Mouse (Mus musculus): ENCODE results near the gene Crybb2.
"Not testable (repeated sequence)": the region's sequence is repeated elsewhere in the genome, so short reads cannot be mapped to it uniquely, and the experiment has no call there.

Gene Crybb2

DNA sequence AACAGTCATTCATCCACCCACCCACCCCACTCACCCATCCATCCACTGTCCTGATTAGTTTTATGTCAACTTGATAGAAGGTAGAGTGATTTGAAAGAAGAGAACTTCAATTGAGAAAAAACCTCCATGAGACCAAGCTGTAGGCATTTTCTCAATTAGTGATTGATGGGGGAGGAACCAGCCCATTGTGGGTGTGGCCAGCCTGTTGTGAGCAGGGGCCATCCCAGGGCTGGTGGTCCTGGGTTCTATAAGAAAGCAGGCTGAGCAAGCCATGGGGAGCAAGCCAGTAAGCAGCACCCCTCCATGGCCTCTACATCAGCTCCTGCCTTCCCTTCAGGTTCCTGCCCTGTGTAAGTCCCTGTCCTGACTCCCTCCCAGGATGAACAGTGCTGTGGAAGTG is at the start of gene Crybb2:
Gene Crybb2 (minus strand): TSS at position 101 of the 400 bp plus-strand sequence.
- DNase-seq, result no peak

DNA sequence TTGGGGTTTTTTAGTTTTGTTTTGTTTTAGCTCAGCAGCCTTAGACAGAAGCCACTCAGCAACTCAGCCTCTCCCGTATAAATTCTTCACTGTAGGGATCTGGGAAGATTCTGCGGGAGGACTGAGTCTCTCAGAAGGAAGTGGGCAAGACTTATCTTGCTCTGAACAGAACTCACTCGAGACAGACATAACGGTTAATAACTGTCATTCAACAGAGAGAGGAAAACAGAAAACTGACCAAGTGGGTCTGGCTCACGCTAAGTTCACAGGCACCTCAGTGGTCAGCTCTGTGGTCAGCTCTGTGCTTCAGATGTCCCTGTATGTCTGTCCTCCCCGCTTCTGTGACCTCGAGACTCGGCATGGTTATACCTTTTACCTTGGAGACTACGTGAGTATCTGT is 49.4 kb upstream of the Crybb2 start:
- no peak for DNase-seq

DNA sequence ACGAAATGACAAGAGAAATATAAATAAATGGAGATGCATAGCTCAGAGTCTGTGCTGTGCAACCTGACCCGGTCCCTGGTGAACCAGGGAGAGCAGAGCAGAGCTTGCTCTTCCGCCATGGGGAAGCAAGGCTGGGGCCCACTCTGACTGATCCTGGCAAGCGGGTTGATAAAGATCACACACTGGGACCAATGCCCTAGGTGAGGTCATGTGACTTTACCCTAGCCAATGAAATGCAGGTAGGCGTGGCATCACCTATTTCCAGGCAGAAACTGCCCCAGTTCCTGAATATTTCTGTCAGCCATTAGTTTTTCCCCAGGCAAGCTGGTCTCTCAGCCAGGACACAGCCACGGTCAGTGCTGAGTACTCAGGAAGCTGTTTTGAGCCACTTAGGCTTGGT is 48.8 kb upstream of the Crybb2 start:
- DNase-seq, result no peak

DNA sequence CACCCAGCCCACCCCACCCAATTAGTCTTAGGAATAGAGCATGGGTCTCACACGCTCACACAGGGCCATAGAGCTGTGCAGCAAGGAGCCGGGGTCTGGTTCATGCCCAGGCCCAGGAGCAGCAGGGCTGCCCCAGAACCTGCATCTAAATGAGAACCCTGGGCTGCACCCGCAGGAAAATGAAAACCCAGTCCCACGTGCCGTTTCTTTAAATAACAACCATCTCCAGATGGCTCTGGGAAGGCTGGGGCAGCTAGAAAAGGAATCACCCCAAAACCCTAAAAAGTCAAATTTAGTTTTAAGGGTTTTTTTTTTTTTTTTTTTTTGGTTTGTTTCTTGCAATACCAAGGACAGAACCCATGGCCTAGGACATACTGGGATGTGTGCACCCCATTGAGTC is 47.4 kb upstream of the Crybb2 start:
- no peak for DNase-seq

DNA sequence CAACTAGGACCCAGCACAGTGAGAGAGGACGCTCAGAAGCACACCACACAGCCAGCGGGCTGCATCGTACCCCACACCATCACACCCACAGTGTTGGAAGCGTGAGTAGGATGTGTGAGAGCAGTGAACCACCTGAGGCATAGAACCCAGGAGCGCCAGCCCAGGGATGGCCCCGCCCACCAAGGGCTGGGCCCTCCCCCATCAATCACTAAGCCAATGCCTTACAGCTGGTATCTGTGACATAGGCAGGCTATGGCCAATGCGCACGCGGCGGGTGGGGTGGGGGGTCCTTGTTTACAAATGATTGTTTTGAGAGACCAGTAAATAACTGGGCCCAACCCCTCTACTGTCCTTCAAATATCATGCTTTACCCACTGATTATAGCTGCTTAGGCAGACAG is 46.0 kb upstream of the Crybb2 start:
- no peak for DNase-seq

DNA sequence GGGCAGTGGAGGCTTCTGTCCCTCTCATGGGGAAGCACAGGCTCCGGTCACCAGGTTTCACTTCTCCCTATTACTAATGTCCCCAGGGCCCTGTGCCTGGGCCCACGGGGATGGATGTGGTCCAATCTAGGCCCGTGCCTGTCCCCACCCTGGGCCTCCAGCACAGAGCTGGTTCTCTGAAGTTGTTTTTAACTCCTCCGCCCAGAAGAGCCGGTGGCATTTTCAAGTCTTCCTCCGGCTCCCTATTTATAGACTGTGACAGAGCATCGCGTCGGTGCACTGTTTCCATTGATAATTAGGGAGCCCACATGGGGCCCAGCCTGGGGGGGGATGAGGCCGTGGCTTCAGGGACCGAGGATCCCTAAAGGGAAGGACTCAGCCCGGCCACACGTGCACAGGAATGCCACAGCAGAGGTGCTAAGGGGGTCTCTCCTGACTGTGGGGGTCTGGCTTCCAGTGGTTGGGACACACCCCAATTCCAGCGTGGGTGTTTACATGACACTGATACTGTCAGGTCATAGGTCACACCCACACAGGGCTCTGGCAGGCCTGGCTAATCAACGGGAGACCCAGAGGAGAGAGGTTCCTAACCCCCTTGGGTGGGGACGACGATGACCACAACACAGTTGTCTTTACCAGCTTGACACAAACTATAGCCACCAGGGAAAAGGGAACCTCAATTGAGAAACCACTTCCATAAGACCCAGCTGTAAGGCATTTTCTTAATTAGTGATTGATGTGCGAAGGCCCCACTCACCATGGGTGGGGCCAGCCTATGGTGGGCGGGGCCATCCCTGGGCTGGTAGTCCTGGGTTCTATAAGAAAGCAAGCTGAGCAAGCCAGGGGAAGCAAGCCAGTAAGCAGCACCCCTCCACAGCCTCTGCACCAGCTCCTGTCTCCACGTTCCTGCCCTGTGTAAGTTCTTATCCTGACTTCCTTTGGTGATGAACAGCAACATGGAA is 44.6 kb upstream of the Crybb2 start:
- no peak for DNase-seq

DNA sequence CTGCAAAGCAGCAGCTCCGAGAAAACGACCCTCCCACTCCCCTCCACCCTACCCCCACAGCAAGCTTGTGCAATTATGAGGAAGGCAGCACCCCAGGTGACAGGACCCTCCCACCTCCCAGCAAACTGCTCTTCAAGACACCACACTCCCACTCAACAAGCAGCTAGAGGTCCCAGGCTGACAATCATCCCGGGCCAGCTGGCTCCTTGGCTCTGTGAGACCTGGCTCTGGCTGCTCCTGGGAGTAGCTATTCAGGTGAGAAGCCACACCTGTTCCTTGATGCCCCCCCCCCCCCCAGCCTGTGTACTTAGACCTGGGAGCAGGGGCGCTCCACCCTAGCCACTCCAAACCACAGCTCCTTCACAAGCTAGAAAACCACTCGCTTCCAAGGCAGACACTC is 43.2 kb upstream of the Crybb2 start:
- DNase-seq, result no peak

DNA sequence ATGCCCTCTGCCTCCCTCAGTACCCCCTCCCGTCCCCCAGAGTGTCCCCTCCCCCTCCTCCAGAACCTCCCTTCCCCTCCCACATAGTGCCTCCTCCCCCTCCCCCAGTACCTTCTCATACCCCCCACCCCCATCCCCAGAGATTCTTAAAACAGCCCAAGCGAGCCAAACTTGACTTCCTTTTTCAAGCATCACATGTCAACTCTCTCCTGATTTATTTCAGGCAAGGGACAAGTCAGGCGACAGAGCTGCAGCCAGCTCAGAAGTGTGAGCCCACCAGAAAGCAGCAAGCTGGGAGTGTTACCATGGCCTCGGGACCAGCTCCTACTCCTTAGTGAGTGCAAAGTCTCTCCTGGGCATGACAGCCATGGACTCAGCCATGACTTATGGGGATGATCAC is 41.4 kb upstream of the Crybb2 start:
- no peak for DNase-seq

DNA sequence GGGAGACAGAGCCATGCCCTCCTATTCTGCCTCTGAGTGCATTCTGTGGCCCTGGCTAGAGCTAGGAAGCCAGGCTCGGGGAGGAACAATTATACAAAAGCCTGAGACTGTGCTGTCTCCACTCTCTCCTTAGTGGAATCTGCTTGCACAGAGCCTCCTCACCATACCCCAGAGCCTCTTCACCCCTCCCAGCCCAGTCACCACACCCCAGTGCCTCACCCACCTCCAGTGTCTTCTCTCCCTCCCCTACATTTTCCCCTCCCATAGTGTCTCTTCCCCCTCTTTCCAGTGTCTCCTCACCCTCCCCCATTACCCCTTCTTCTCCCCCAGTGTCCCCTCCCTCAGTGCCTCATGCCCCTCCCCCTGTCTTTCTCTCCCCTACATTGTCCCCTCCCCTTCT is 41.0 kb upstream of the Crybb2 start:
- no peak for DNase-seq

DNA sequence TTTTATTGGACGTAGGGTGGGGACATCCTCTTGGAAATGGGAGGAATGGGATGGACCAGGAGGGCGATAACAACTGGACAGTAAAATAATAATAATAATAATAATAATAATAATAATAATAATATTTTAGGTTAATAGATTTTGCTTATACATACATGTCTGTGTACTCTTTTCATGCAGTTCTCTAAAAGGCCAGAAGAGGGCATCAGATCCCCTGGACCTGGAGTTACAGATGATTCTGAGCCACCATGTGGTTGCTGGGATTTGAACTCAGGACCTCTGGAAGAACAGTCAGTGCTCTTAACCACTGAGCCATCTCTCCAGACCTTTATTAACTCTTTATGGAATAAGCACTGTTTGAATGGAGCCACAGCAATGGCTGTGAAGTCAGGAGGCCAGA is 39.7 kb upstream of the Crybb2 start:
- DNase-seq, result not testable (repeated sequence)

DNA sequence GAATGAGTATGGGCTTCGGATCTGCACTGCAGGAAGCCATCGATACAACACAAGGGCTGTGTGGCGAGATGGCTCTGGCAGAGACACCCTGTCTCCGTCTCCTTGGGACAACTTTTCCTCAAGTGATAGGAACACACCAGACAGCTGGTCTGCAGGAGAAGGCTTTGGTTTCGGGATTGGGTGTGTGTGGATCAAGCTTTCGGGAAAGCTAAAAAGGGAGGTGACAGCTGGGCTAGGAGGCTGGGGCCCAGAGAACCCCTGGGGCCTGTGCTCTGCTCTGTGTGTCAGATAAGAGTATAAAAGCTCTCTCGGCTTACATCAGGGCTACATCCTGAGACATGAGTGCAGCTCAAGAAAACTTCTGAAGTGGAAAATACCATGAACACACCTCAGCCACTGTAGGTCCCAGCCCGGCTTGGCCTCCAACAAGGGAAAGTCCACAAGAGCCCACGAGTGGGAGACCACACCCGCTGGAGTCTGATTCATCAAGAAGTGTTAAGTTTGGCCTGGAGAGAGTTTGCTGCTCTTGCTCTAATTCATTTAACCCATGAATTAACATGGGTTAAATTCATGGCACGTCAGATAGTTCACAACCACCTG is 38.3 kb upstream of the Crybb2 start:
- DNase-seq, result no peak

DNA sequence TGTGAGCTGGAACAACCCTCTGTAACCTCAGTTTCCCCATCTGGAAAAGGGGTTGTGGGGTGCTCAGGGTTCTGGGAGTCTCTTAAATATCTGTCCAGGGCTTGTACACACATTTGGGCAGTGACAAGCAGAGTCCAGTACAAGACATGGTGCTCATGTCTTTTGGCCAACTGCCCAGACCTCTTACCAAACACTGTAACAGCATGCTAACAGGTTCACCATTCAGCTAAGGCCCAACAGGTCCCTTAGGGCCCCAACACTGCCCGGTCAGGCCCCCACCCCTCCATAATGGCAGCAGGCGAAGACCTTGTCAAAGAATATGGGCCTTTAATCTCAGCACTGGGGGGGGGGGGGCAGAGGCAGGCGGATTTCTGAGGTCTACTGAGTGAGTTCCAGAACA is 37.8 kb upstream of the Crybb2 start:
- DNase-seq, result no peak

DNA sequence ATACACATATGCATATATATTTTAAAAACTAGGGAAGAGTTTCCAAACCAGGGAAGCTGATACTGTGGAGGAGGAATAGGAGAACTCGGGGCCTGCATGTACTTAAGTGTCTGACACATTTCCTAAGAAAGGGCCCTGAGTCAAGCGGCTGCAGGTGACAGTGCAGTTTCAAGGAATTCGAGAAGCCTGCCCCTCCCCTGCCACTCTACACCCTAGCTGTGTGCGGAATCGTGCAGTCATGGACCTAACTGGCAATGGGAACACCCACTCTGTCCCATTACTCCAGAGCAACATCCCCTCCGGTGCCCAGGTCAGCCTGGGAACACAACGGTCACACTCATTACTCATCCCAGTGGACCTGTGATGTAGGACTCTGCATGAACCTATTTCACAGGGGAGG is 36.7 kb upstream of the Crybb2 start:
- DNase-seq, result no peak

DNA sequence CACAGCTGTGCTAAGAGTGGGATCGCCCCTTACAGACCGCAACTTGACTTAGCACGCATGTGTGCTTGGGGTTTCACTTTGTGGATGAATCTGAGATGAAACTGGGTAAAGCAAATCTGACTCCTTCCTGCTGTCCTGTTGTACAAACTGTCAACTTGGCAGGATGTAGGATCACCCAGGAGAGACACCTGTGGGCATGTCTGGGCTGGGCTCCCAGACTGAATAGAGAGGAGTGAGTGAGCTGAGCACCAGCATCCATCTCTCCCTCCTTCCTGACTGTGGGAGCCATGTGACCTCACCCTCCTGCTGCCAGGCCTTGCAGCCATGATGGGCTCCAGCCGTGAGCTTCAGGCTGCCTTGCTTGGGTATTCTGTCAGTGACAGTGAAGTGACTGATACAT is 35.6 kb upstream of the Crybb2 start:
- DNase-seq, result no peak

DNA sequence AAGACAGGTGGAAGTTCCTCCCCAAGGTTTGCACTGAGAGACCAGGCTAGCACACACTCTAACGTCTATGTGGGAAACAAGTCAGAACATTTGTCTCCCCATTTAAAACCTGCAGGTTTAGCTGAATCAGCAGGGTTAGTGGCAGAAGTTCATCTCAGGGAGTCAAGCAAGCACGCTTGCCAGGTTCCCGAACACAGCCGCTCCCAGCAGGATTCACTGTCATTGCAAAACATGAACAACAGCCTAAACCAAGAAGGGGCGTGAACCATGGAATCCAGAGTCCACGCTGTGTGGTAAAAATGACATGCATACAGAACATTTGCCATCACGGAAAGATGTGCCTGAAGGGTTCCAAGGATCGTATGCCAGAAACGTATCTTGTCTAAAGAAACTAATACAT is 35.1 kb upstream of the Crybb2 start:
- no peak for DNase-seq

DNA sequence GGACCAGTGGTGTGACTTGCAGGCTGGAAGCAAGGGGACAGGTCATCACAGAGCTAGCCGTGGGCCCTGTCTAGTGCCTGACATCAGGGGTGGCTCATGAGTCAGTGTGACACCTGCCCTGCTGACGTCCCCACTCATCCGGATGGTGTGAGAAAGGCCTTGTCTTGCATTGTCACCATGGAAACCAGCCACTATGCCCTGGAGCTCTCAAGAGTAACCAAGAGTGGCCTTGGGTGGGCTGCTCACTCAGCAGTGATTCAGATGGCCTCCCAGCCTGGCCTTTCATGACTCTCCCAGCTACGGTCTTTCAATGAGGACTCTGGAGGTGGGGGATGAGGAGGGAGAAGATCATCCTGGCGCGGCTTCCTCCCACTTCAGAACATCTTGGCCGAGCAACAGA is 32.5 kb upstream of the Crybb2 start:
- DNase-seq, result peak; percentile 65

DNA sequence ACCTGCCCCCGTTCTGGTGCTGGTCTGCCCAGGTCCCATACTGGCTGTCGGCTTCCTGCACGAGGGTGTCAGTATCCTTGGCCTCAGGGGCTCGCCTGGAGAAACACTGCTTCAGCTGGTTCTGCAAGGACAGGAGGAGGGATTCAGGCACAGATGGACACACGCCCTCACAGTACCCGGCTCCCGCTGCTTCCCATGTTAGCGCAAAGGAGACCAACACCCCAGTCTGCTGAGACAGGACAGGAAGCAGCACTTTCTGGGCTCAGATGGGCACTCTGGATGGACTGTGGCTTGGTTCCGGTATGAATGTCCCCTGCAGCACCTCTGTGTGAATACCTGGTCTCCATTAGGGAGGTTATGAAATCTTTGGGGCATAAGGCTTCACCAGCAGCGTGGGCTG is 31.5 kb upstream of the Crybb2 start:
- DNase-seq, result no peak

DNA sequence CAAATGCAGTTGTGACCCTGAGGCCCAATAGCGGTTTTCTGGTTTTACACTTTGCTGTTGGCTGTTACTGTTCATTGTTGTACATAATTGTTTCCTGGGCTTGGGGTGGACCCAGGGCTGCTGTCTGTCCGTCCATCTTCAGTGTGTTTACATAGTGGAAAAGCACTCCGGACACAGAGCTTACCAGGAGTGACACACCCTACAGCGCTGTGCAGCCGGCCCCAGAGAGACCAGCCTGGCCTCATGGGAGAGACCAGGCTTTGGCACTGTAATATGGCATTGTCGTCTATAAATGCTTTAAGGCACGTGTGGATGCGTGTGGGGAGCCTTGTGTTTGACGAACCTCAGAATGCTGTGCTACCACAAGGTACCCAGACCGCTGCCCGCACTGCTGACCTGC is 30.5 kb upstream of the Crybb2 start:
- DNase-seq, result no peak

DNA sequence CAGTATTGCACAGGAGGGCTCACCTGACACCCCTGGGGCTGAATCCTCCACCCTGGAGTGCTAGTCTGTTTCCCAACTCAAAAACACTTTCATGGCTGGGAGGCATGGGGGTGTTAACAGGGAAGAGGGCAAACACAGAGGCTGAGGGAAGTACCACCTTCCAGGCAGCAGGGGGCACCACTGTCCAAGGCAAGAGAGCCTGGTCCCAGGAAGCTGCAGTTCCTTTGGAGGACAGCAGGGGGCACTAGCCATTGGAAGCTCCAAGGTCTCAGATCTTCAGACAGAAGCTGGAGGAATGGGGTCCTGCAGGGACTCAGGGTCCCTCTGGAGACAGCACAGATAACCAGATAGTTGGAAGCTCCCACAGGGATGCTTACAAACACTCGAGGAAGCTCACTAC is 29.6 kb upstream of the Crybb2 start:
- DNase-seq, result peak; percentile 90

DNA sequence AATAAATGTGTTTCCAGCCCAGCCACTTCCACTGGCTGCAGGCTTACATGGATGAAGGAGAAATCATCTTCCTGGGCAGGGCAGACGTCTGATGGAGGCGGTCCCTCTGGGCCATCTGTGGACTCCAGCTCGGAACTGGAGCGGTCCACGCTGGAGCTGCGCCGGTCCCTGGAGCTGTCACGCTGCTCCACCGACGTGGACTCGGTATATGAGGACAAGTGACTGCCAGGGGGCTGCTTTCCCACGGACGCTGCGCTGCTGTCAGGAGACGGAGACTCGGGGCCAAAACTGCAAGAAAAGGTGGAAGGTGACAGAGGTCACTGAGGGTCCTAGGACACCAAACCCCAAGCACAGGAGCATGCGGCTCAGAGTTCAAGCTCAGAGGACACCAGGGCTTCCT is 27.6 kb upstream of the Crybb2 start:
- DNase-seq, result no peak

DNA sequence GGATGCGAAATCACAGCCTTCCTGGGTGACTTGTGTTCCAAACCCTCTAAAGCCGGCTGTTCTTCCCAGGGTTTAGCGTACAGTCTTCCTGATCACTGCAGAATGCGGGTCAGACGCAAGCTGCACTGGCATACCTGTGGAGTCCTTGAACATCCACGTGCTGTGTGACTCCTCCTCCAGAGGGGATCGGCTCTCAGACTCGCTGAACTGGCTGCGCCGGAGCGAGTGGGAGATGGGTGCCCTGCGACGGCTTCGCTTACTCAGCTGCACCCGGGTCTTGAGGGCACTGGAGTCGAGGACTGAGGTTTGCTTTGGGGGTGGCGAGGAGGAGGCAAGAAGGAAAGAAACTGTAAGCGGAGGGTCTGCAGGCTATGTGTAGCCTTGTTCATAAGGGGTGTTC is 25.5 kb upstream of the Crybb2 start:
- no peak for DNase-seq

DNA sequence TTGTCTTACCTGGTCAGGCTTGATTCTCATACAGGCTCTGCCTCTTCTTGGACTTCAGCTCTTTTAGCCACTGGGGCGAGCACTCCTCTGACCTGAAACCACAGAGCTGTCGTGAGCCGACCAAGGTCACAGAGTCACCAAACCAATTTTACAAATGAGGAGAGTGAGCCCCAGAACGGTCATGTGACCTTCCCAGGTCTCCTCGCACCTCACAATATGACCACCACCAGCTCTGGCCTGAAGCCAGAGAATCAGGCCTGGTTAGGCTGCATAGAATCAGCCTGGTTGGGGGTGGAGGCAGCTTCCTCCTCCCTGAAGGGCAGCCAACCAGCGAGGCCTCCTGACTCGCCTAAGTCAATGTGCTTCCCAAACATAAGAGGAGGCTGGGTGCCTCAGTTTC is 22.5 kb upstream of the Crybb2 start:
- no peak for DNase-seq

DNA sequence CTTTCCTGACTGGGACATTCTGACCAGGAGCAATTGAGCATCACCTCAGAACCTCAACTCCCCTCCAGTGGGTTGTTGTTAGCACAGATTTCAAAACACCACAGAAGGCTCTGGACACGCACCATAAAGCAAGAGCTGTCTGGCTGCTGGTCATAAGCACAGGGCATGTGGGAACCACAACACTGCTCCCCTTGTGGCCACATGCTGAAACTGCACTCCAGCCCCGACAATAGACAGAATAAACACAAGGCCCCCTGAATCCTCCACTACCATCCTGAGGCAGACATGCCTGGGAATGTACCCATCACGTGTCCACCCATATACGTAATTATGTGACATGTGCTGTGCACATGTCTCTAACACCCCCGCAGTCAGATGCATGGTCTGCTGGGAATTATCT is 21.2 kb upstream of the Crybb2 start:
- peak; percentile 78 for DNase-seq

DNA sequence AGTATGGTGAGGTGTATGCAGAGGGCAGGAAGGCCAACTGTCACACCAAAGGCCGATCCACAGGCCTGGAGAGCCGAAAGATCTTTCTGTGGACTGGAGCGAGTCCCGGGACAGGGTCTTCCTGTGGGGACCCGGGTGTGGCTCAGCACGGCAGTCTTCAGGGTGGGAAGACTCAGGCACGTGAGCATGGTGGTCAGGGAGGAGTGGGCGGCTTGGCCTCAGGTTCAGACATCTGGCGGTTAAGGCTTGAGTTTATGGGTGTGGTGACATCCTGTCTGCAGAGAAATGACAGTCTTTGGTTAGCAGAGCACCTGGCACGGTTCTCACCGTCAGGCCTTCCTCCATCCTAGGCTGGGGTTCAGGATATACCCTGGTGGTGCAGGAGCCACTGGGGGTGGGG is 20.8 kb upstream of the Crybb2 start:
- no peak for DNase-seq

Measured in retina, postnatal 1 day (tissue).